In genomic region chr4:148087907-148088527, GRCm38 (mm10) we compare ENCODE assay signal across 8 mouse cellular contexts. TPM values are rescaled to one million over a fixed set of nuclear protein-coding genes. Genes with fewer than 3 reads are reported as not detected.
DNase-seq lines count a peak whose midpoint lies in the region; ATAC-seq lines count a peak whose summit lies in the region.

Gene Agtrap (minus strand): TSS chr4:148088031.

- no peaks in the 10 kb centered on the region for H3K27me3 ChIP-seq in forebrain, embryonic 10.5 days (ENCODE audit: poor library complexity, severe bottlenecking)
- H3K27me3 ChIP-seq in heart, embryonic 15.5 days: no peaks in the 10 kb centered on the region
- H3K27me3 ChIP-seq in liver, embryonic 15.5 days: no peaks in the 10 kb centered on the region
- no peaks in the 10 kb centered on the region for H3K27me3 ChIP-seq in neural tube, embryonic 12.5 days (replicated peaks)

- peak within 1 kb of the TSS; percentile 86 for H3K4me3 ChIP-seq in forebrain, embryonic 10.5 days
- peak within 1 kb of the TSS; percentile 91 for H3K4me3 ChIP-seq in heart, embryonic 15.5 days
- H3K4me3 ChIP-seq in liver, embryonic 15.5 days (replicated peaks): peak within 1 kb of the TSS; percentile 71
- peak within 1 kb of the TSS; percentile 59 for H3K4me3 ChIP-seq in neural tube, embryonic 12.5 days

- peak; percentile 82 to 85 for DNase-seq in CD8-positive naive resting alpha-beta T cell, adult 2 months (ENCODE audit: low read depth in 2 of 2, low spot score in 2 of 2)
- DNase-seq in c-Kit-positive CD71-negative TER-119-negative erythroid progenitor cells, embryonic 14.5 days (ENCODE audit: low read depth): peak; percentile 68
- peak; percentile 94 for DNase-seq in forebrain, embryonic 10.5 days (ENCODE audit: extremely low spot score, low spot score)
- DNase-seq in kidney, postnatal 36 days: peak; percentile 98 to 99
- peak; percentile 80 for DNase-seq in telencephalon, adult 2 months (ENCODE audit: low read depth, low spot score)

- peak; percentile 82 for ATAC-seq in heart, embryonic 15.5 days (replicated peaks; ENCODE audit: insufficient number of reproducible peaks, insufficient read depth, low FRiP score, low read depth)
- peak; percentile 75 for ATAC-seq in liver, embryonic 15.5 days (ENCODE audit: insufficient read depth)
- ATAC-seq in neural tube, embryonic 12.5 days (ENCODE audit: low FRiP score, low read depth): peak; percentile 91

- H3K36me3 ChIP-seq in forebrain, embryonic 10.5 days (replicated peaks): 0 out of 2 replicates have a peak, but pooled peaks cover 3% of the 10 kb centered on the region
- no peaks in the 10 kb centered on the region for H3K36me3 ChIP-seq in heart, embryonic 15.5 days
- H3K36me3 ChIP-seq in liver, embryonic 15.5 days (replicated peaks): no peaks in the 10 kb centered on the region
- no peaks in the 10 kb centered on the region for H3K36me3 ChIP-seq in neural tube, embryonic 12.5 days

- peak within 1 kb of the TSS; percentile 83 for H3K4me2 ChIP-seq in heart, embryonic 15.5 days
- peak within 1 kb of the TSS; percentile 87 for H3K4me2 ChIP-seq in liver, embryonic 15.5 days
- H3K4me2 ChIP-seq in neural tube, embryonic 12.5 days (replicated peaks): peak within 1 kb of the TSS; percentile 76

- peak within 1 kb of the TSS; percentile 89 for H3K9ac ChIP-seq in heart, embryonic 15.5 days
- peak within 1 kb of the TSS; percentile 73 for H3K9ac ChIP-seq in liver, embryonic 15.5 days
- peak within 1 kb of the TSS; percentile 53 for H3K9ac ChIP-seq in neural tube, embryonic 12.5 days

- H3K4me1 ChIP-seq in forebrain, embryonic 10.5 days: peaks cover 63% of the 10 kb centered on the region
- H3K4me1 ChIP-seq in heart, embryonic 15.5 days (replicated peaks): peaks cover 41% of the 10 kb centered on the region
- peaks cover 53% of the 10 kb centered on the region for H3K4me1 ChIP-seq in liver, embryonic 15.5 days (replicated peaks)
- H3K4me1 ChIP-seq in neural tube, embryonic 12.5 days: peaks cover 40% of the 10 kb centered on the region

- peak within 1 kb of the TSS; percentile 93 for H3K27ac ChIP-seq in forebrain, embryonic 10.5 days
- peak within 1 kb of the TSS; percentile 86 for H3K27ac ChIP-seq in heart, embryonic 15.5 days
- H3K27ac ChIP-seq in liver, embryonic 15.5 days (replicated peaks): peak within 1 kb of the TSS; percentile 71
- H3K27ac ChIP-seq in neural tube, embryonic 12.5 days: 0 out of 2 replicates have a peak within 1 kb of the TSS, but pooled peaks have one; percentile 7

- 5% methylated on average over 34 of the region's 34 CpGs for WGBS in forebrain, embryonic 10.5 days
- WGBS in heart, embryonic 15.5 days: 7% methylated on average over 34 of the region's 34 CpGs
- WGBS in liver, embryonic 15.5 days (ENCODE audit: insufficient replicate concordance): 7% methylated on average over 34 of the region's 34 CpGs
- whole genome bisulfite sequencing in neural tube, embryonic 12.5 days: 6% methylated on average over 34 of the region's 34 CpGs

- H3K9me3 ChIP-seq in forebrain, embryonic 10.5 days: no peaks in the 10 kb centered on the region
- no peaks in the 10 kb centered on the region for H3K9me3 ChIP-seq in heart, embryonic 15.5 days (replicated peaks)
- no peaks in the 10 kb centered on the region for H3K9me3 ChIP-seq in liver, embryonic 15.5 days (replicated peaks)
- H3K9me3 ChIP-seq in neural tube, embryonic 12.5 days: no peaks in the 10 kb centered on the region

RNA-seq across cellular contexts. Expression of gene Agtrap, which starts in this region (rescaled TPM):
- 19.4 TPM in 2 replicates for polyA plus RNA-seq in forebrain, embryonic 10.5 days (2016; fragmentation: Nextera tagmentation; extraction: Ambion mirVana)
- polyA plus RNA-seq in heart, embryonic 15.5 days (2015; fragmentation: Nextera tagmentation; extraction: Ambion mirVana): 15.8 and 18.7 TPM in 2 replicates
- polyA plus RNA-seq in liver, embryonic 15.5 days (2015; fragmentation: Nextera tagmentation; extraction: Ambion mirVana): 10.0 and 11.0 TPM in 2 replicates
- polyA plus RNA-seq in neural tube, embryonic 12.5 days (2016; fragmentation: Nextera tagmentation; extraction: Ambion mirVana): 9.4 and 10.2 TPM in 2 replicates

Comparison
In these comparisons a context has a peak if more than half of its experiments do, and no peak if none do; other contexts are left out.
1. Peak in every context shown above with its lines: DNase-seq, ATAC-seq, H3K4me3 ChIP-seq and H3K27ac ChIP-seq.
2. H3K27ac ChIP-seq: peak in every context shown above with its lines; median percentile 93 in forebrain, embryonic 10.5 days; 86 in heart, embryonic 15.5 days; 71 in liver, embryonic 15.5 days; 7 in neural tube, embryonic 12.5 days.